Mouse (Mus musculus) left cerebral cortex, postnatal 4 days (tissue): Measurements from ENCODE around the gene Pebp1. TPM values are rescaled to one million over a fixed set of nuclear protein-coding genes. Genes with fewer than 3 reads are reported as not detected.

Source experiments
- DNase-seq: peaks from one replicate; pipeline ENCODE4 v3.0.0-alpha.2; 2022
- intact Hi-C: fragments of 180-260 bp; cut with DNase I; formaldehyde crosslinking; loops from one replicate; pipeline ENCODE4 v1.15.1; 2025
- total RNA-seq, 2 experiments: library from RNA; stranded (reverse); gene quantifications; 2 replicates each; pipeline ENCODE4 v1.2.3; 2021

Pebp1 gene
- total RNA-seq, 2 experiments from 2014 or later = 725 to 728 TPM

DNA sequence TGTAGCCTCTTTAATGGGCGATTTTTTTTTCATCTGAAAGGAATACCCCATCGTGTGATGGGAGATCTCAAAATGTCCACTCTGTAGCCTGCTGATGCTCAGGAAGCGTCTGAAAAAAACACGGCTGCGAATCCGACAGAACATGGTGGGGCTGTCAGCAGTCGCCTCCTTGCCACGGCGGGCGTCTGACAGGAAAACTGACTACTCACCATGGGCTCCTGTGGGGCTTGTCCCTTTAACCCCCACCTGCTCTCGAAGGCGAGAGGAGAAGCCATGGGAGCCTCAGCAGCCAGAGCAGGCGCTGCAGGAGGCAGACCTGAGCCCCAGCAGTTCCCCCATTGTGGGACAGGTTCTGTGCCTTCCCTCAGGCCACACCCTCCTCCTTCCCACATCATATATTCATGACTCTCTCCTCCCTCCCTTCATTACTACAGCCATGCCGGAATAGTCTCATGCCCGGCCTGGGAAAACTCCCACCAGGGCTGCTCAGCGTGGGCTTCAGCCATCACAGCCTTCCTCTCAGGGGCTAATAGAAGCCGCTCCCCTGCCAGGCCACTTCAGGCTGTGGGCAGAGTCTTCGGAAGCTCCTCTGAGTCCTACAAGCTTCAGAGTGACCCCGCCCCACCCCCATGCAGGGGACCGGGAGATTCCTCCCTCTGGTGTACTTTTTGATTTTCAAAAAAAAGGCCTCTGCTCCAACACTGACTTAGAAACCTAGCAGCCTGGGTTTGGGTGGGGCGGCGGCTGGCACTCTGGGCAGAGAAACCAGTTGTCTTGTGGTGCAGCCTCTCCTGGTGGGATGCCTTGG is 44.5 kb downstream of the Pebp1 start:
- peak; percentile 25 for DNase-seq
- intact Hi-C loops = loop anchor here (5.0 kb wide), 1 partner anchor 126 kb away; the partner anchor contains the start of gene Suds3

DNA sequence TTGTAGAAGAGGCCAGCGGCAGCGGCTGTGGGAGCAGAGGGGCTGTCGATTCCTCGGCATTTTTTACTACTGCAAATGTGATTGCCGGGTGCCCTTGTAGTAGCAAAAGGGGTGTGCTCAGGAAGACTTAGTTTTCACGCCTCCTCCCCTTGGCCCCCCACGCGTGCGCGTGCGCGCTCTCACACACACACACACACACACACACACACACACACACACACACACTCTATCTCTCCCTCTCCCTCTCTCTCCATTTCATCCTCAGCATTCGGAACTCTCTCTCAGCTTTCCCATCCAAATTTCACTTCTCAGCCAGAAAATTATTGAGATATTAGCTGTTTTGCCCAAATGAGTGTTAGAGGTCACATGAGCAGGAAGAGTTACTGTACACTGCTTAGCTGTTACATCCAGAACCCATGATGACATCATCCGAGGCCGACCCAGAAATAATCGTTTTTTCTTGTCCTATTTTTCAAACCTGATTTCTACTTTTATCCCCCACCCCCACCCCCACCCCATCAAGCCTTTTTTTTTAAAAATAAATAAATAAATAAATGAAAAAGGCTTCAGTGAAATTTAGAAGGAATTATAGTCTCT is 45.4 kb downstream of the Pebp1 start:
- intact Hi-C loops = loop anchor here (5.0 kb wide), 1 partner anchor 125 kb away; the partner anchor contains the start of gene Suds3
- peak; percentile 61 for DNase-seq

DNA sequence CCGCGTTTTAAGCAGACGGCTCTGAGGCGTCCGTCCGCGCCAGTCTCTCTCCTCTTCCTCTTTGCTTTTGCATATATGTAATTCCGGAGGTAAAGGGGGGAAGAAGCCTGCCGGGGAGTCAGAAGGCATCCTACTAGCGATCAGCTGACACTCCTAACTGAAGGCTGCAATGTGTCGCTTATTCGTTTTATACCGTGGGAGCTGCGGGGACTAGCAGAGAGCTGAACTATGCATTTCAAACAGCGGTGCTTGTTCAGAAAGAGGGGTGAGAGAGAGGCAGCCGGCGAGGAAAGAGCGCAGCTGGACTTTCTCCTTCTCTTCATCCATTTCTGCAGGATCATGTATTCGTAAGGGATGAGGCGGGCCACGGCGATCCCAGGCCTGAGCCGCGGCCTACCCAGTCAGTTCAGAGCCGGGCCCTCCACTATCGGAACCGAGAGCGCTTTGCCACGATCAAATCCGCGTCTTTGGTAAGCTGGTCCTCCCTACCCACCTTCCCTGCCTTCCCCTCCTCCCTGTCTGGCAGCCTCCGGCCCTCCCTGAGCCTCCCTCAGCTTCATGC is 46.6 kb downstream of the Pebp1 start:
- peak; percentile 34 for DNase-seq
- intact Hi-C loops = loop anchor here (5.0 kb wide), 1 partner anchor 124 kb away; the partner anchor contains the start of gene Suds3

DNA sequence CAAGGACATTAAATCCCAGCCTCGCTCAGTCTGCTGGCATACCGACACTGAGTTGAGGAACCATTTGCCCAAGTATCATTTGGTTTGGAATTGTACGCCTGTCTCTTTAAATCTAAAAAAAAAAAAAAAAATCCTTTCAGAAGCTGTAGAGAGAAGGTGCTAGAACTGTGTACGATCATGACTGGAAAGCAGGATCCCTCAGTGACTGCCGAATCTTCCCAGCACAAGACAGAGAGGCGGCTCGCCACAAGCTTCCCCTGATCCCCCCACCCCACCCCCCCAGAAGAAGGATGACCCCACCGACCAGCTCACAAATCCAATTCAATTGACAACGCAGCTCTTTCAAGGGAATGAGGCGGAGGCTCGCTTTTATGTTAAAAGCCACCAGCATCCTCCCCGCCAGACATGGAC is 47.1 kb downstream of the Pebp1 start:
- intact Hi-C loops = loop anchor here (5.0 kb wide), 1 partner anchor 123 kb away; the partner anchor contains the start of gene Suds3
- no peak for DNase-seq

DNA sequence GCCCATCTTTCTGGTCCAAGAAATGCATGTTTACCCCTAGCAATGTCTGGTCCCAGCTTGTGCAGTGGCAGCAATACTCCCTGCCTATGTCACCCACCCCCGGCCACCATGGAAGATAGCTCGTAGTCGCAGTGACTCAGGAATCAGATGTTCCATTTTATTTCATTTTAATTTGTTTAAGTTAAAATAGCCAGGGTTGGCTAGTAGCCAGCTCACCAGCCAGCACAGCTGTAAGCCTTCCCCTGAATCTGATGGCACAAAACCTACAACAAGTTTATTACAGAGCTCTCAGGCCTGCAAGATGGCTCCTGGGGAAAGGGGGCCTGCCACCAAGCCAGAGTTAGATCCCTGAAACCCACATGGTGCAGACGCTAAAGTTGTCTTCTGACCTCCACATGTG is 48.3 kb downstream of the Pebp1 start:
- intact Hi-C loops = no loop called here
- DNase-seq = no peak

DNA sequence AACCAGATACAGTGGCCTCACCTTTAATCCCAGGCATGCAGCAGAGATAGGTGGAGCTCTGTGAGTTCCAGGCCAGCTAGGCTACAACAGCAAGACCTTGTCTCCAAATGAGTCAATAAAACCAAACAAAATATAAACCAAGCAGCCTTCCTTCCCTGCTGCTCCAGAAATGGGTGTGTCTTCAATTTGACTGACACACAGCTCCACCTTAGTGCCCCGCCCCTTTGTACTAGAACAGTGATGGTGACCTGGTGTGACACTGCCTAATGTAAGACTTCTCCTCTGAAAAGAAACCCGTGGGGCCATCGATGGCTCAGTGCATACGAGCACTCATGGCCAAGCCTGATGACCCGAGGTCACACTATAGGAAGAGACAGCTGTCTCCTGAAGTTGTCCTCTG is 50.9 kb downstream of the Pebp1 start:
- no peak for DNase-seq
- intact Hi-C loops = no loop called here

Other genes starting within 250 kb of the Pebp1 start
- gene Suds3, start 171.5 kb downstream of the Pebp1 start, total RNA-seq = 10 to 100 TPM; 81.4 to 81.6 TPM
- gene Taok3, start 167.5 kb downstream of the Pebp1 start, total RNA-seq = 10 to 100 TPM; 80.6 to 85.3 TPM
- 1 to 10 TPM; 1.9 to 3.1 TPM for gene Vsig10, start 31.5 kb upstream of the Pebp1 start, total RNA-seq
- 100 to 1,000 TPM; 407 to 423 TPM for gene Wsb2, start 69.7 kb upstream of the Pebp1 start, total RNA-seq
- gene Rfc5, start 101.4 kb upstream of the Pebp1 start, total RNA-seq = 10 to 100 TPM; 20.2 to 26.4 TPM
- gene Ksr2, start 126.4 kb upstream of the Pebp1 start, total RNA-seq = 10 to 100 TPM; 23.4 to 24.1 TPM